Mouse (Mus musculus): Measurements from ENCODE around the gene Gm9903.
A peak's percentile ranks its signal among the peaks of the same experiment; 100 is the strongest.

Gm9903 gene

GRCm38 (mm10) chr5:33640652-33641051, 10.9 kb downstream of the Gm9903 start:
- DNase-seq (ENCODE audit: low read depth, low spot score): peak; percentile 74

- DNase-seq (ENCODE audit: low read depth, low spot score): no peak
Observed at GRCm38 (mm10) chr5:33651017-33651416, 21.3 kb downstream of the Gm9903 start.

DNA sequence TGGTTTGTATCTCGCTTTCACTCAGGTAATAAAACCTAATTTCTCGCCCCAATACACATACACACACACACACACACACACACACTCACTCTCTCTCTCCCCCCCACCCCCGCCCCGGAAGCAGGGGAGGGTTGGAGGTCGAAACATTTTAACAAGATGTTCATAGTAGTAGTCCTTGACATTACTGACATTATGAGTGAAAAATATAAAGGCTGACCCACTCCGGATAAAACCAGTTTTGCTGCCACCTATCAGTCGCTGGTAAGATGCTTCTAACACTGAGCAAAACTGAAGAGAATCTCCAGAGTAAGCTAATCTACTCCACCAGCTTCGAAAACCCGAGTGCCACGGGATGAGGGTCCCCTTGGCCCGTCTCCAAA, 21.8 kb downstream of the Gm9903 start:
- DNase-seq (ENCODE audit: low read depth, low spot score): peak; percentile 59

DNA sequence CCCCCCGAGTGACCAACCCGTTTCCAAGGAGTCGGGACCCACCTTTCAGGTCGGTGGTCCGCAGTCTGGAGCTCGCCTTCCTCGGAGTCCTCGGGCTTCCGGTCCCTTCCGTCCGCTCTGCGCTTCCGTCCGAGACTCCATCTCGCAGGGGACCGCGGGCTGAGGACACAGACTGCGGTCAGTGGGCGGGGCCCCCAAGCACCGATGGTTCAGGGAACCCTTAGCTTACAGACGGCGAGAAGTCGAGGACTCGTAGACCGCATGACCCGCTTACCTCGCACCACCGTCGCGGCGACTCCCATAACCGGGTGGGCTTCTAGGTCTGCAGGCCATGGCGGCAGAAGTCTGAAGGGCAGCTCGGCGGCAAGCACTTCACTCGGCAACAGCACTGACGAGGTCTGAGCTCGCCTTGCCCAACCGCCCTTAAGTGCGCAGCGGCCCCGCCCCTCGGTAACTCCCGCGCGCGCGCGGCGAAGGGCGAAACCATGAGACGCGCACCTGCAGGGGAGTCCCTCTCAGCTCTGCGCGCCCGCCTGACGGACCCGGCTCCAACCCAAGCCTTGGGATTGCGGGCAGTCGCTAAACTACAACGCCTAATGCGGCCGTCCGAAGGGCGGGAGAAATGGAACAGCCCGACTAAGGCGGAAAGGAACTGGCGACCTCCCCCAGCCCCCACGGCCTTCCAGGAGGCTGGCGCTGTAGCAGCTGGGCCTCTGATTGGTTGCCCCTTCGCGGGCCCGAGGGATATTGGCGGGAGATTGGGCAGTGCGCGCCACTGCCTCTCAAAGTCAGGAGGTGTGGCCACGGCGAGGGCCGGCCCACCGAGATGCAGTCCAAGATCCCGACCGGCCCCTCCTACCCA, 22.4 kb downstream of the Gm9903 start, which contains the start of gene Slbp:
Slbp (minus strand) TSS at position 654 of the 862 bp plus-strand sequence.
- peak; percentile 93 for DNase-seq (ENCODE audit: low read depth, low spot score)

GRCm38 (mm10) chr5:33652783-33653173, 23.1 kb downstream of the Gm9903 start:
- no peak for DNase-seq (ENCODE audit: low read depth, low spot score)

DNA sequence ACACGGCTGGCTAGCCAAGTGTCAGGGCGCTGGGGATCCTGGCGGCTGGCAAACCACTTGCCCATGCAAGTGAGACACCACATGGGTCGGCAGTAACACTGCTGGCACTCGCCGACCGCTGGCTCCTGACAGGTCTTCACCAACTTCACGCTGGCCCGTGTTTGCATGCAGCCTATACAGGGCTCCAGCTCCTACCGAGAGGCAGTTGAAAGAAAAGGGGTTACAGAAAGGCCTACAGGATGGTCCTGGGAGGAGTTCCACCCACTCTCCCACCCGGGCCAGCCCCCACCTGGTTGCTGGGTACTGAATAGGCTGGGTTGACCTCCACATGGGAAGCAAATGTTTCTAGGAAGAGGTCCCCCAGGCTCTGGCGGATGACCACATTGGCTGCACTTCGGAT, 24.7 kb downstream of the Gm9903 start:
- no peak for DNase-seq (ENCODE audit: low read depth, low spot score)

DNA sequence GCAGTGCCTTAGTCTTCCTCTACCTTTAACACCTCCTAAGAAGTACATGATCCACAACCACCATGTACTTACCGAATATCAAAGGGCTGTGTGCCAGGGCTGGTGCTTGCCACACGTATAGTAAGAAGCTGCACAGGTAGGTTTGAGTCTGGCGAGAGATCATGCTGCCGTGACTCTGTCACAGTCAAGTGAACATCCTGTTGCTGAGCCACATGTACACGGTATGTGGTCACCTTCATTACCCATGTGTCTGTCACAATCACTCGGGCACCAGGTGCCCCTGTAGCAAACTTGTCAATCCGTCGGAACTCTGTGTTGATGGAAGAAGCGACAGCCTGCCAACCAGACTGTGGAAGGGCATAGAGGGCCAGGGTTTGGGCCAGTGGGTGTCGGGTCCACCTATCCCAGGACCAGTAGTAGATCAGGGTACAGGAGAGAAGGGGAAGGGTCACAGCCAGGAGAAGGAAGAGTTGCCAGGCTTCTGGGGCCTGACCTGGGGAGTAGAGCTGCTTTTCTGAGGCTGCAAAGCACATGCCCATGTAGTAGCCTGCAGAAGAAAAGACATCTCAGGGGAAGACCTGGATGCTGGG, 25.6 kb downstream of the Gm9903 start:
- DNase-seq (ENCODE audit: low read depth, low spot score): no peak

DNA sequence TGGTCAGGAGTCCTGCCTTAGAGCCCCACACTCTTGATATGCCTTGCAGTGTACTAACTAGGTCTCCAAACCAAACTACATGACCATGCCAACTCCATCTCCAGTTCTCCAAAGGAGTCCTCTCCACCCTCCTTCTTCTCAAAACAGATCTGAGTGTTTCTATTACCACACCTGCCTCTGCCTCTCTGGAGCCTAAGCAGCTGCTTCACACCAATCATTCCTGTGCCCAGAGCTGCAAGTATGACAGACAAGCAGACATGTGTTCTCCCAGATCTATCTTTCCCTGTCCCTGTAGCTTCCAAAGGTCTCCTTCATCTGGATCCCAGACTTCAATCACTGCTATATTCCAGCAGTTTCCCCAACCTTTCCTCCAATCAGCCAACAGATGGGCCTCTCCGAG, 27.0 kb downstream of the Gm9903 start:
- no peak for DNase-seq (ENCODE audit: low read depth, low spot score)

GRCm38 (mm10) chr5:33657251-33657786, 27.6 kb downstream of the Gm9903 start:
- peak; percentile 84 for DNase-seq (ENCODE audit: low read depth, low spot score)

DNA sequence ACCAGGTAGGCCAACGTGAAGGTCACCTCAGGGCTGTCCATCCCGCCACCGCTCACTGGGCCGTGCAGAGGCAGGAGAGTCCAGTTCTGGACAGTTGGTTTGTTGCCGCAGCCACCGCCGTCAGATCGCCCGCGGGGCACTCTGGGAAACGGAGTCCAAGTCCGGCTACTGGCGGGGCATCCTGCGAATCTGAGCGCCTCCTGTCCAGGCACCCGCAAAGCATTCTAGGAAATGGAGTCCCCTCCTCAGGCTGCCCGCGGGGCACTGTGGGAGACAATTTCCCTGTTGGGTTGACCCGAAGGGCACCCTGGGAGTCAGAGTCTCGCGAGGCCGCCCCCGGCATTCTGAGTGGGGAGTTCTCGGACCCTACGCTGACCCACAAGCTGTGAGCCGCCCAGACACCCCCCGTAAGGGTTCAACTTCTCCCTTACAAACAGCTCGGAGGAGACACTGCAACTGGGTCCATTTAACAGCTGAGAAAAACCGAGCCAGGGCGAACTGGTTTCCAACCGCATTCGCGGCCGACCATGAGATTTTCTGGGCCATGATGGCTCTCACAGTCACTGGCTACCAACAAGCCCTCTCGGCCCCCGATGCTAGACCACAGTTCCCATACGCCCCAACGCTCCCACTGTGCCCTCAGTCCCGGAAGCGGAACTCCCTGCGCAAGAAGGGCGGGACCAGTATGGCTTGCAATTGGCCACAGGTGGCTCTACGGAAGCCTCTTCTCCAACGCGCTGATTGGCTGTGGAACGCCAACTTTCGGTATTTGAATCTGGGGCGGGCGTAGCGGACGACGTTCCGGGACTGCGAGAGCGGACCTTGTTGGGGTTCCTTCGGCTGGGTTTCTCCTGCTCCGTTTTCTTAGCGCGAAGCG, 28.3 kb downstream of the Gm9903 start, which contains the start of the genes Tacc3 and Tmem129:
Tacc3 (plus strand) TSS at position 342 of the 877 bp plus-strand sequence.
Tmem129 (minus strand) TSS at position 630 of the 877 bp plus-strand sequence.
- peak; percentile 98 for DNase-seq (ENCODE audit: low read depth, low spot score)

- no peak for DNase-seq (ENCODE audit: low read depth, low spot score)
Observed at GRCm38 (mm10) chr5:33658664-33659050, 28.9 kb downstream of the Gm9903 start.

GRCm38 (mm10) chr5:33668223-33668622, 38.5 kb downstream of the Gm9903 start:
- peak; percentile 75 for DNase-seq (ENCODE audit: low read depth, low spot score)

GRCm38 (mm10) chr5:33671659-33672058, 41.9 kb downstream of the Gm9903 start:
- no peak for DNase-seq (ENCODE audit: low read depth, low spot score)

GRCm38 (mm10) chr5:33674439-33674838, 44.7 kb downstream of the Gm9903 start:
- DNase-seq (ENCODE audit: low read depth, low spot score): no peak

DNA sequence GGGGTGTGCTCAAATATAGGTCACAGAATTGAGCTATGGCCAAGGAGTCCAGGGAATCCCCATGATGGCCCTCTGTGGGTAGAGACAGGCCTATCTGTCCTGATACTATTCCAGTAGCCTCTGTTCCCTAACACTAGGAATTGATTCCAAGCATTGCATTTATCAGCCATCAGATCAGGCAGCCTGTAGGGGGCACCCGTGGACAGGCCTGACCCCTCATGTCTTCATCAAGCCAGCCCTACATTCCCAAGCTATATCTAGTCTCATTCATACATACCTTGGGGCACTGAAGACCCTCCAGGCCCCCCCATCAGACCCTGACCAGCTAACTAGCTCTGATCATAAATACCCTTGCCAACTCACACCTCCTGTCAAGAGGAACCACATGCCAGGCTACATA, 46.2 kb downstream of the Gm9903 start:
- peak; percentile 54 for DNase-seq (ENCODE audit: low read depth, low spot score)

DNA sequence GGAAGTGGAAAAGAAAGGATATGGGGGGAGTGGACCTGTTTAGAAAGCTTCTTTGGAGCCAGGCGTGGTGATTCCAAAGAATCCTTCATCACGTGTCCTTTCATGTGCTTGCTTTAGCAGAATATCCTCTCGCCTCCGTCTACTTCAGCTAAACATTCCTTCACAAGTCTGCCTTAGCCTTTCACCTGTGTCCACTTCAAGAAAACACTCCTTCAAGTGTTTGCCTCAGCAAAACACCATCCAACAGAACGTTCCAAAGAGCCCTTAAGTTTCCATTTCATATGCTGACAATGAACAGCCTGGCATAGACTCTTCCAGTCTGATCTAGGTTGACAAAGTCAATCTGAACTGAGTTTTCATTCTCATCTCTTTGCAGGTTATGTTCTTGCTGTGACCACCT, 48.5 kb downstream of the Gm9903 start:
- DNase-seq (ENCODE audit: low read depth, low spot score): no peak

GRCm38 (mm10) chr5:33681044-33681443, 51.3 kb downstream of the Gm9903 start:
- DNase-seq (ENCODE audit: low read depth, low spot score): peak; percentile 18

Measured in CD4-positive, CD25-positive, alpha-beta regulatory T cell, adult 2 months (primary cell).